Mouse (Mus musculus) E14TG2a.4 (cell line): Measurements from ENCODE around the gene Mpg.

Source experiments
- CTCF ChIP-seq: conservative IDR thresholded peaks from 2 replicates; pipeline ENCODE4 v1.5.1; 2014; ENCODE audit warnings: low read length
- POU5F1 ChIP-seq: IDR thresholded peaks from 2 replicates; pipeline ENCODE4 v1.6.1; 2014; ENCODE audit warnings: low read length, borderline replicate concordance

DNA sequence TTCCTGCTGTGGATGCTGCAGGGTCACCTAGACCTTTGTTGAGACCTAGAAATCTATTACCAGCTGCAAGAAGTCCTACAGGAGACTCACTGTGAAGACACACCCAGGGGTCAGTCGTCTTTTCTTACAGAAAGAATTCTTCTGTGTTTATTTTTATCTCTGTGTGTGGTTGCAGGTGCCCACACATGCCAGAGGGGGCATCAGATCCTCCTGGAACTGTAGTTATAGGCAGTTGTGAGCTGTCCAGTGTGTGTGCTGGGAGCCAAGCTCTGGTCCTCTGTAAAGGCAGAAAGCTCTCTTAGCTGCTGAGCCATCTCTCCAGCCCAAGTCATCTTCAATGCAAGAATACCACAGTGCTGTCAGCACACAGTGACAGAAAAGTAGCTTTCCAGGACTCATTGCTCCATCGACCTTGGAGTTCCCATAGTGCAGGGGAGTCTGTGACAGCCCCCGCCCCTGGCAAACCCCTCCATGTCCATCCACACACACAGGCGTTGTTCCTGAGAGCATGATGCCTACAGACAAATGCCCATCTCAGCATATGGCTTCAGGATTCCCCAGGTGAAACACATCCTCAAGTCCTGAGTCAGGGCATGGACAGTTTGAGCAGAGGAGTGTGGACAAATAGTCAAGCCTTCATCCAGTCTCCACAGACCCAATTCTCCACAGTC is 2.9 kb upstream of the Mpg start:
- TF ChIP-seq CTCF: peak; percentile 13; the same call in 1 of the 2 replicates
- TF ChIP-seq POU5F1: no peak
